Mouse (Mus musculus) layer of hippocampus, postnatal 36 days (tissue): ENCODE results near the gene Mrpl52. TPM values are rescaled to one million over a fixed set of nuclear protein-coding genes. Genes with fewer than 3 reads are reported as not detected.

Source experiments
- DNase-seq, 2 experiments: peaks; one replicate each; pipeline ENCODE4 v3.0.0; 2022
- total RNA-seq, 2 experiments: library from RNA; stranded (reverse); gene quantifications; 2 replicates each; pipeline ENCODE4 v1.2.3; 2021

Mrpl52 gene
- total RNA-seq, 2 experiments from 2014 or later: 105 to 108 TPM

GRCm38 (mm10) chr14:54472671-54473070 lies 46.0 kb downstream of the Mrpl52 start:
- no peak for DNase-seq

- no peak for DNase-seq
Measured at GRCm38 (mm10) chr14:54474744-54475143, 48.0 kb downstream of the Mrpl52 start.

- DNase-seq: peak; percentile 50 to 59
Measured at GRCm38 (mm10) chr14:54475941-54476844, 49.5 kb downstream of the Mrpl52 start, which contains the start of gene Rem2. Gene Rem2 (plus strand): TSS chr14:54476100.

GRCm38 (mm10) chr14:54477172-54477909 lies 50.6 kb downstream of the Mrpl52 start:
- DNase-seq: no peak

Other genes starting within 250 kb of the Mrpl52 start
- gene Dad1, start 172.8 kb upstream of the Mrpl52 start, total RNA-seq: 100 to 1,000 TPM; 123 to 131 TPM
- 10 to 100 TPM; 55.7 to 56.6 TPM for gene Abhd4, start 172.7 kb upstream of the Mrpl52 start, total RNA-seq
- gene Olfr49, start 142.0 kb upstream of the Mrpl52 start, total RNA-seq: not detected
- 10 to 100 TPM; 49.5 to 50.8 TPM for gene Oxa1l, start 66.1 kb upstream of the Mrpl52 start, total RNA-seq
- 1 to 10 TPM; 2.4 to 2.7 TPM for gene Slc7a7, start 9.1 kb upstream of the Mrpl52 start, total RNA-seq
- gene Mmp14, start 4.7 kb downstream of the Mrpl52 start, total RNA-seq: 10 to 100 TPM; 18.3 to 20.0 TPM
- 10 to 100 TPM; 26.4 to 29.6 TPM for gene Lrp10, start 37.2 kb downstream of the Mrpl52 start, total RNA-seq
- gene Rem2, start 49.2 kb downstream of the Mrpl52 start, total RNA-seq: 10 to 100 TPM; 20.7 to 23.8 TPM
- gene Prmt5, start 90.6 kb downstream of the Mrpl52 start, total RNA-seq: 10 to 100 TPM; 51.7 to 57.1 TPM
- gene Haus4, start 127.7 kb downstream of the Mrpl52 start, total RNA-seq: 1 to 10 TPM; 4.0 to 5.3 TPM
- gene Ajuba, start 150.6 kb downstream of the Mrpl52 start, total RNA-seq: 1 to 10 TPM in 1 of 2 experiments, under 1 TPM in 1; 0.95 to 1.5 TPM
- gene 4931414P19Rik, start 179.1 kb downstream of the Mrpl52 start, total RNA-seq: 1 to 10 TPM; 4.7 to 5.5 TPM
- gene Psmb5, start 191.1 kb downstream of the Mrpl52 start, total RNA-seq: 100 to 1,000 TPM; 203 to 230 TPM
- under 1 TPM; 0.23 to 0.27 TPM for gene Psmb11, start 194.5 kb downstream of the Mrpl52 start, total RNA-seq
- not detected for gene Gm17606, start 214.0 kb downstream of the Mrpl52 start, total RNA-seq
- gene Cdh24, start 214.5 kb downstream of the Mrpl52 start, total RNA-seq: 10 to 100 TPM; 23.6 to 24.5 TPM